Mouse (Mus musculus): ENCODE measurements around the gene Cenpb. TPM values are rescaled to one million over a fixed set of nuclear protein-coding genes. Genes with fewer than 3 reads are reported as not detected.
"Not testable (repeated sequence)": the region's sequence is repeated elsewhere in the genome, so short reads cannot be mapped to it uniquely, and the experiment has no call there.

Cenpb gene
- 100 to 1,000 TPM; 106 to 108 TPM for total RNA-seq (2021)
- long read RNA-seq, full-length matches to known transcripts = 74 of 74 reads
- long read RNA-seq, partial matches to known transcripts = 0 of 74 reads
- long read RNA-seq, other reads (novel, unspliced or antisense) = 0 of 74 reads

DNA sequence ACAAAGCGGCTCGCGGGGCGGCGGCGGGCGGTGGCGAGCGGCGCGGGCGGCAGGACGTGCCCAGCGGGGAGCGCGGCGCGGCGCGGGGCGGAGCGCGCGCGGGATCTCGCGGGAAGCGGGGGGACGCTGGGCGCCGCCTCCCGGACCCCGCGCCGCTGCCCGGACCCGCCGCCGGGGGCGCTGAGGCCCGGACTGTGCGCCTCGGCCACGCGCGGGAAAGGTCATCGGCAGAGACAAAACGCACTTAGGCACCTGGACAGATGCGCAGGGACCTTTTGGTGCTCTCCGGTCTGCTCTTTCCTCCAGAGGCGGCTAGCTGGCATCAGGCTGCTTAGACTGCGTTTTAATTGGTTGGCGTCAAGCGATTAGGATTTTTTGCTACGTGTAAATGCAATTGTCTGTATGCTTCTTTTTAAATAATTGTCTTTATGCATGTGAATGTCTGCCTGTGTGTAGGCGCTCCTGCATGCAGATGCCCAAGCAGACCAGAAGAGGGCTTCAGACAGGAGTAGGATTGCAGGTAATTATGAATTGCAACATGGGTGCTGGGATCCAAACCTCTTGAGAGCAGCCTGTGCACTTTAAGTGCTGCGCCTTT lies at the start of gene Cenpb:
Gene Cenpb, minus strand, starts transcription at position 78 of the 598 bp plus-strand sequence.
- peak; percentile 84 to 92 for DNase-seq (ENCODE audit: low spot score in 2 of 2)

- no peak for DNase-seq (ENCODE audit: low spot score in 2 of 2)
Measured at GRCm38 (mm10) chr2:131227243-131227642, 47.4 kb upstream of the Cenpb start.

GRCm38 (mm10) chr2:131226669-131227068 lies 46.8 kb upstream of the Cenpb start:
- DNase-seq (ENCODE audit: low spot score in 2 of 2) = not testable (repeated sequence)

- DNase-seq (ENCODE audit: low spot score in 2 of 2) = no peak
Measured at GRCm38 (mm10) chr2:131225178-131225577, 45.3 kb upstream of the Cenpb start.

DNA sequence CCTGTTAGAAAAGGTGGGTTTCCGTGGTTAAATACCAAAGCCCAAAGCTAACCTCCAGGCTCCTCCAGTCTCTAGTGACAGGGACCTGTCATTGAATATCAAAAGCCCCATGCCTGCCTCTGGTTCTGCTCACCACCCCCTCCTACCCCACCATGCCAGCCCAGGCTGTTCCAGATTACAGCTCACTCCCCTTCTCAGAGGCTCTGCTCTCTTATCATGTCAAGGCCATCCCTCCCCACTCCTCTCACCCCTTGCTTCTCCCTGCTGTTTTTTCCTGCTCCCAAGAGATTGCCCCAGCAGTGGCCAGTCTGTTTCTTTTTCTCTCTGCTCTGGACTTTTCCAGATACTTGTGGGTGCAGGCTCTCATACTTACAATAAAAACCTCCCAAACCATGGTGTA lies 43.7 kb upstream of the Cenpb start:
- no peak for DNase-seq (ENCODE audit: low spot score in 2 of 2)

GRCm38 (mm10) chr2:131222562-131222961 lies 42.7 kb upstream of the Cenpb start:
- no peak for DNase-seq (ENCODE audit: low spot score in 2 of 2)

DNA sequence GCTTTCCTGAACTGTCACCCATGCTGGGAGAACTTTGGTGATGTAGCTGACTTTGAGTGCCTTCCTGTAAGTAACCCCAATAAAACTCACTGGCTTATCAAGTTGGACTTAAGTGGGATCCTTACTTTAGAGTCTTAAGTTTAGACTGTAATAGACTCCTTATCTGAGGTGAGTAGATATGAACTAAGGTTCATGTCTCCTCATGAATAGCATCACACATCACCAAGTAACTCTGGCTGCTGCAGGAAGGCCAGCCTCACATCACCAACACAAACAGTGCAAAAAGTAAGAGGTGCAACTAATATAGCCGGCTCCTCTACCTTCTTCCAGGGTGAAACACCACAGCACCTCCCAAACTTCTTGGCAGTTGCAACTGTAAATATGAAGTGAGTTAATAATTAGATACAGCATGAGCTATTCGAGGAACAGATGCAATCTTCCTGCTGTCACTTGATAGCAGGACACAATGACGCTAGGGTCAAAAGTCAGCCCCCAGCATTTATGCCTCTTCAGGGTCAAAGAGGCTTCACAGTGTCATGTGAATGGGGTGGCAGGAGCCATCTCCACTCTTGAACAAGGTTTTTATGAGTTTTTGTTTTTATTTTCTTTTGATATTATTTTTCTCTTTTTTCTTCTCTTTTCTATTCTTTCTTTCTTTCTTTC lies 42.1 kb upstream of the Cenpb start:
- DNase-seq (ENCODE audit: low spot score in 2 of 2) = no peak

DNA sequence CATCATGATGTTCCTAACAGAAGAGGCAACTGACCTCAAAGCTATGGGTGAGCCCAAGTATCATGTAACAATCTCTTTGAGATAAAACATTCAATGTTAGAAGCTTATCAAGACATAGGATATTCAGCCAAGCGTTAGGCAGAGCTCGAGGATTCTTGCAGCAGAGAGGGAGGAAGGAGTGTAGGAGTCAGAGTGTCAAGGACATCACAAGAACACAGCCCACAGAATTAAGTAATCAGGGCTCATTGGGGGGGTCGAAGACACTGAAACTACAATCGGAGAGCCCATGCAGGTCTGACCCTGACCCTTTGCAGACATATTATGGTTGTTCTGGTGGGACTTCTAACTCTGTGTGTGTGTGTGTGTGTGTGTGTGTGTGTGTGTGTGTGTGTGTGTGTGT lies 40.2 kb upstream of the Cenpb start:
- DNase-seq (ENCODE audit: low spot score in 2 of 2) = no peak

DNA sequence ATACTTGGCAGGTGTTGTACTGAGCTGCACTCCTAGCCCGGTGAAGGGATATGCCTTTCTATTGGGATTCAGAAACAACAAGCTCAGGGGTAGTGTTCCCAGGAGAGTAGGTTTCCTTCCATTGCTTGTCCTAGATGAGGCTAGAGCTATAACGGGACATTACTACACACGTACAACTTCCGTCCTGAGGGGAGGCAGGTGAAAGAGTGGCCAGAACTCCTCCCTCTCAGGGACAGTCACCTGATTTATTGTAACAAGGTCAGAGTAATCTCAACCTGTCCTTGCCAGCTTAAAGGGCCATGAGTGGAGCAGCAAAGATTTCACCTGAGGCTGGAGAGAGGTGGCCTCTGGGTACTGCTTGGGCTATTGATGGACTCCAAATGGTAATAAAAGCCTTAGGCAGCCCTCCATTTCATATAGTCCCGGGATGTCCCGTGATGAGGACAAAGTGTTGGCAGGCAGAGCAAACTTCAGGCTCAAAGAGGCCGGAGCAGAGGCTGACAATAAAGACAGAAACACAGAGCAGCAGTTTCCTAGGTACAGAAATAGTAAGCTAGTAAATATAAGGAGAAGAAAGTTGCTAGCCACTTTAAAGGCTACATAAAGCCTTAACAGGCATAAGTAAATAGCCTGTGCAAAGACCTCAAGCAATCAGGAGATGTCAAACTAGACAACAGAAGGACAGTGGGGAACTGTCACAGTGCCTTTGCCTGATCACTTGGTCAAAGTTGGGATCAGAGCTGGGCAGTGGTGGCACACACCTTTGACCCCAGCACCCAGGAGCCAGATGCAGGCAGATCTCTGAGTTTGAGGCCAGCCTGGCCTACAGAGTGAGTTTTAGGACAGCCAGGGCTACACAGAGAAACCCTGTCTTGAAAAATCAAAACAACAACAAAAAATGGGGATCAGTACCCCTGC lies 36.3 kb upstream of the Cenpb start:
- no peak for DNase-seq (ENCODE audit: low spot score in 2 of 2)

DNA sequence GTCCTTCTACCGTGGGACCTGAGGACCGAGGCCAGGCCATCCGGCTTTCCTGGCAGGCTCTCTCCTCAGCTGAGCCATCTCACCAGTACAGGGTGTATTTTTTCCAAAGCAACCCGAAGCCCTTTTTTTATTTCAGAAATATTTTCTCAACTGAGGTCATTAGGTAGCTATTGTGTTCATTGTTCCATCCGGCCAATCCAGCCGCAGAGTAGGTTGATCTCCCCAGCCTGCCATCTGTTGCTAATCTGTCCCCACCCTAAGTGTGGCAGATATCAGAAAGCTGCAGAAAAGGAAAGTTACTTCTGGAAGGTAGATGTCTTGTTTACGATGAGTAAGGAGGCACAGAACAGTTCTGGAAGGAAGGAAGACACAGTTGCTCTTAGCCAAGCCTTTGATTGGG lies 33.9 kb upstream of the Cenpb start:
- DNase-seq (ENCODE audit: low spot score in 2 of 2) = no peak

DNA sequence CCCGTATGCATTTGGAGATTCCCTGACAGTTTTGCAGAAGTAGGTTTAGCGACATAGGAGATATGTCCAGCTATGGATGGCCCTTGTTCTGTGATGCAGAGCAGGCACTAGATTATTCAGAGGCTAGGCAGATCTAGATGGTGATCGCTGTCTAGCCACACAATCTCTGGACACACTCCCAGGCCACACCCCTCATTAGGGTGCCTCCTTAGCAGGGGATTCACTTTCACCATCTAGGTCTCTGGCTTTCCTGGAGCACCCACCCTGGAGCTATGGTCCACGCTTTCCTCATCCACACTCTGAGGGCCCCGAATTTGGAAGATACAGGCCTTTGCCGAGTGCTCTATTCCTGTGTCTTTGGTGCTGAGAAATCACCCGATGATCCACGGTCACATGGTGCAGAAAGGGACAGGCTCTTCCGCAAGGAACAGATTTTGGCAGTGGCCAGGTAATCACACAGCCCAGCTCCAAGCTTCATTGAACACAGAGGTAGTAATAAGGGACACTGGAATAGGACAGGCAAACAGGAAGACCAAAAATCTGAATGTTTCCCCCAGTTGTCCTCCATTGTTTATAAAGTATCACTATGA lies 31.3 kb upstream of the Cenpb start:
- peak; percentile 34 to 35 for DNase-seq (ENCODE audit: low spot score in 2 of 2)

- DNase-seq (ENCODE audit: low spot score in 2 of 2) = peak; percentile 96
Measured at GRCm38 (mm10) chr2:131209969-131210792, 30.3 kb upstream of the Cenpb start.

- no peak for DNase-seq (ENCODE audit: low spot score in 2 of 2)
Measured at GRCm38 (mm10) chr2:131209125-131209795, 29.4 kb upstream of the Cenpb start.

- DNase-seq (ENCODE audit: low spot score in 2 of 2) = no peak
Measured at GRCm38 (mm10) chr2:131208356-131208755, 28.5 kb upstream of the Cenpb start.

GRCm38 (mm10) chr2:131206778-131207177 lies 26.9 kb upstream of the Cenpb start, which contains the start of gene Ap5s1:
Gene Ap5s1 (plus strand): TSS chr2:131207078.
- DNase-seq (ENCODE audit: low spot score in 2 of 2) = no peak

GRCm38 (mm10) chr2:131205521-131206182 lies 25.8 kb upstream of the Cenpb start:
- DNase-seq (ENCODE audit: low spot score in 2 of 2) = no peak

DNA sequence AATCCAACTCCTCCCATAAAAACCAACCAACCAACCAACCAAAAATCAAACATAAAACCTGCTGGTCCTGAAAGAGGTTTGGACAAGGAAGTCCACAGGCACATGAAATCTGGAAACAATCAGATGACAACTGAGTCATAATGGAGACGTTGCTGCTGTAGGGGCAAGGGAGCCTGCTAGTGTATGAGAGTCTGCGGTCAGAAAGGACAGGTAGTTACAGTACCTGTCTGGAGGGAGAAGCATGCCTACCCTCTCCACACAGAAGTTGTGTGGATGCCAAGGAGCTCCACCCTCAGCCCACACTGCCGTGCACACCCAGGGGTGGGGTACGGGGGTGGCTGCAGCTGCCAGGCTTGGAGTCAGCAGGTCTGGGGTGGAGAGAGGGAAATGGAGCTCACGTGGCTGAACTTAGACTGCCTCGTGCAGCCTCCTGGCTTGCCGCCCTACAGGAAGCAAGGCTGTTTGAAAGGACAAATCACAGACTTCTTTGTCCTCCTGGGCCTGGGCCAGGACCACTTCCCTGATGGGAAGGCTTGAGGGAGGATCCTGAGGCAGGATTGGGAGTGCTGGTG lies 24.6 kb upstream of the Cenpb start:
- peak; percentile 84 to 87 for DNase-seq (ENCODE audit: low spot score in 2 of 2)

GRCm38 (mm10) chr2:131203816-131204409 lies 24.0 kb upstream of the Cenpb start:
- no peak for DNase-seq (ENCODE audit: low spot score in 2 of 2)

DNA sequence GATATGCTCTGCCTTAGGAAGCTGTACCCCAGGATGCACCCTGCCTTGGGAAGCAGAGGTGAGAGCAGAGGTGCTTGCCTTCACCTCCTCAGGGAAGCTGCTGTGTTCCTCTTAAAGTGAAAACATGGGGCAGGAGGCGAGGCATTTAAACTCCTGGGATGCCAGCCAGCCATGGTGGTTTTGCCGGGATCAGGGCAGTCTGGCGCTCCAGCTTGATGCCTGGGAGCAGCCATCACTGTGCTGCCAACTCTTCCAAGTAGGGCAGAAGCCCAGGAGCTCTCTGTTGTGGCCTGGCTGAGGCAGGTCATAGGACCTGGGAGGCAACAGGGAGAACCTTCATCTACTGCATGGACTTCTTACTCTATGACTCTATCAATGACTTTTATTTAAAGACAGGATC lies 21.4 kb upstream of the Cenpb start:
- DNase-seq (ENCODE audit: low spot score in 2 of 2) = no peak
